Mouse (Mus musculus) heart, postnatal 10 days (tissue): Measurements from ENCODE around the gene Fabp1. TPM values are rescaled to one million over a fixed set of nuclear protein-coding genes. Genes with fewer than 3 reads are reported as not detected.

ENCODE experiments used
- DNase-seq, 2 experiments: peaks; one replicate each; pipeline ENCODE4 v3.0.0; 2021
- intact Hi-C: fragments of 180-260 bp; cut with DNase I; formaldehyde crosslinking; loops from one replicate; pipeline ENCODE4 v1.15.1; 2025
- total RNA-seq, 2 experiments: library from RNA; stranded (reverse); gene quantifications; 2 replicates each; pipeline ENCODE4 v1.2.3; 2021

Gene Fabp1
- not detected for total RNA-seq

DNA sequence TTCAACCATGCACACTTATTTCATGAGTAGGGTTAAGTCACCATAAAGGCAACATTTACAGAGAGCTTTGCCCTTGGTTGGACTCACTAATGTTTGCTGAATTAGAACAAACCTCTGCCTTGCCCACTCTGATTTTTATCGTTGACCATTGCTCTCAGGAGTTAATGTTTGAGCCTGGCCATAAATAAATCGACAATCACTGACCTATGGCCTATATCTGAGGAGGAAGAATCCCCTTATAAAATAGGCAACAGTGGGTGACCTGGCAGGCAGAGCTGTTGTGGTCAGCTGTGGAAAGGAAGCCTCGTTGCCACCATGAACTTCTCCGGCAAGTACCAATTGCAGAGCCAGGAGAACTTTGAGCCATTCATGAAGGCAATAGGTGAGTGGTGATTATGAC, at the start of gene Fabp1:
Gene Fabp1, plus strand, starts transcription at position 216 of the 400 bp plus-strand sequence.
- intact Hi-C loops = no loop called here
- no peak for DNase-seq

DNA sequence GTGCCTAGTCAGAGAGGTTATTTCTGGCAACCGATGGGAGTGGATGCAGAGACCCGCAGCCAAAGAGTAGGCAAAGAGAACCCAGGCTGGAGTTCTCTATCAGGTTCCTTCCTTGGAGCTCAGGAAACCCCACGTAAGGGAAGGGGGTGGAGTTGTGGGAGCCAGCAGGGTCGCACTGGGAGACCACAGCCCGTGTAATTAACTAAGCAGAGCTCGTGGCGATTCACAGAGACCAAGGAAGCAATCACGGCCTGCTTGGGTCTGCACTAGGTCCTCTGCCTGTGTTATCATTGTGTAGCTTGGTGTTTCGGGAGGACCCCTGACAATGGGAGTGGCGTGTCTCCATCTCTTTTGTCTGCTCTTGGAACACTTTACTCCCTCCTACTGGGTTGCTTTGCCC, 48.5 kb upstream of the Fabp1 start:
- intact Hi-C loops = no loop called here
- no peak for DNase-seq

DNA sequence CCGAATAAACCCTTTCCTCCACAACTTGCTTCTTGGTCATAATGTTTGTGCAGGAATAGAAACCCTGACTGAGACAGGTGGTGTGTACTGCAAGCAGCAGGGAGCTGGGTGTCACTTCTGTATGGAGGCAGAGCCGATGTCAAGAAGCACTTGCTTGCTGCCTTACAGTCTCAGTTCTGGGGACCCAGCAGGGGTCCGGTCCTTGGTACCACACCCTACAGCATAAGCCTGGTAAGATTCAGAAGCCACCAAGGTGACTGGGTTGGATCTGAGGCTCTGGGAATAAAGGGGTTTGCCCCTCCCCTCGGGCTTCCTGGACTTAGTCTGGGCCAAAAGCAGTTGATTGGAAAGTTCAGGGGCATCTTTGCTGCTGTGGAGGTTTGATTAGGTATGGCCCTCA, 46.1 kb upstream of the Fabp1 start:
- intact Hi-C loops = no loop called here
- DNase-seq = no peak

DNA sequence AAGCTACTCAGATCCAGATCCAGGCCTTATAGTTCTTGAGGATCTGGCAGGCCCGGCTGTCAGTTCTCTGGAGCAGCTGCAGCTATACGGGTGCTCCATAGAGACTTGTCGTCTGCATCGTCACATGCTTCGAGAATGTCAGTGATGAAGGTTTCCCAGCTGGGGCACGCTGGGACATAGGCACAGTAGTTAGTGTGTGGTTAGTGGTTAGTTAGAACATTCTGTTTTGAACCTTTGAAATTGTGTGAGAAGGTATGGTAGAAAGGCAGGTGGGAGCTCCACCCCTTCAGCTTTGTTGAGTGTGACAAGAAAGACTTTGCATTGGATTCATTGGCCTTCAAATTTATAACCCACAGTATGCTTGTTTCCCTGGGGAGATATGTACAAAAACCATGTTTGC, 44.8 kb upstream of the Fabp1 start:
- DNase-seq = no peak
- intact Hi-C loops = no loop called here

DNA sequence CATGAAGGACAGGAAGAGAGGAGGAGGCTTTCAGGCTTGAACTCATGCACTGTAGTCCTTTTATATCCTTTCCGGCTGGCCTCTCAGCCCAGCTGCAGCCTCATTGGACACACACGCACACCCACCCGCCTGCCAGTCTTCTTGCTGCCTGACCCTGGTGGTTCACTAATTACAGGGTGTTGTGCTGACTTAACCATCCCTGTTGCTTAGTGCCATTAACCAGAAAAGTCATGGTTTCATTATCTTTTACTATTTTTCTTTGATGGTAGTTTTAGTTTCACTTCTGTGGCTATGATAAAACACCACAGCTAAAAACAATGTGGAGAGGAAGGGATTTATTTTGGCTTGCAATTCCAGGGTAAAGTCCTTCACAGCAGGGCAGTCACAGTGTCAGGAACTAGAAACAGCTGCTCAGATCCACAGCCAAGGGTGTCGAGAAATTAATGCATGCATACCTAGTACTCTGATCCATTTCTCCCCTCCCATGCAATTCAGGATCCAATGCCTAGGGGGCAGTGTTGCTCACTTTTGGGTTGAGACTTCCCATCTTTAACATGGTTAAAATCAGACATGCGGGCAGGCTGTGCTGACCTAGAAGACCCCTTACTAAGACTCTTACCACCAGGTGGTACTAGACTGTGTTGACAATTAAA, 42.8 kb upstream of the Fabp1 start:
- intact Hi-C loops = no loop called here
- peak in 1 of 2 experiments; percentile 12 for DNase-seq

DNA sequence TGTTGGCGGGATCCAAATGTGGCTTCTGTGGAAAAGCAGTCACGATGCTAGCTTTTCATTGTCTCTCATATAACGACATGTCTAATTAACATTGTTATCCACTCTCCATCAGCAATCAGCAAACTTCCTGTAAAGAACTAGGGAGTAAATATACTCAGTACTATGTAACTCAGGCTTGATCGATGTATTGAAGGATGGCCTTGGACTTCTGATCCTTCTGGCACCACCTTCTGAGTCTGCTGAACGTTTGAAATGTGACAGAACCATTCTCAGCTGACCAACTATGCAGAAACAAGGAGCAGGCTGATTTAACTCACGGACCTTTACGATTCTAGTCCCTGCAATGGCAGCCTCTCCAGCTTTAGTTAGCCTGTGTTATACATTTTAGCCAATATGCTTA, 38.3 kb upstream of the Fabp1 start:
- DNase-seq = no peak
- intact Hi-C loops = no loop called here

DNA sequence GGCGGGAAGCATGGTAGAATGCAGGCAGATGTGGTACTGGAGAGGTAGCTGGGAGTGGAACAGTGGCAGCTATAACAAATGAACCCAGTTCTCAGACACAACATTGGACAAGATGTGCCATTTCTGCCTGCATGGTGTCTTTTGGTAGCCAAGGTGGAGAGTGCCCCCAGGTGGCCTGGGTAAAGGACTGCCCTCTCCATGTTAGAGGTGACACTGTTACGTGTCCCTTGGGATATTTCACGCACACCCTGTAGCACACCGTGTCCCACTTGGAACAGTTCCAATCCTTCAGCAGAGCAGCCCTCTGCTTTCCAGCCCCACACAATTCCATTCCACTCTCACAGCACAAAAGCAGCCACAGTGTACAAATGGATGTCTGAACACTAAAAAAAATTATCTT, 37.4 kb upstream of the Fabp1 start:
- peak in 1 of 2 experiments; percentile 28 for DNase-seq
- intact Hi-C loops = no loop called here

DNA sequence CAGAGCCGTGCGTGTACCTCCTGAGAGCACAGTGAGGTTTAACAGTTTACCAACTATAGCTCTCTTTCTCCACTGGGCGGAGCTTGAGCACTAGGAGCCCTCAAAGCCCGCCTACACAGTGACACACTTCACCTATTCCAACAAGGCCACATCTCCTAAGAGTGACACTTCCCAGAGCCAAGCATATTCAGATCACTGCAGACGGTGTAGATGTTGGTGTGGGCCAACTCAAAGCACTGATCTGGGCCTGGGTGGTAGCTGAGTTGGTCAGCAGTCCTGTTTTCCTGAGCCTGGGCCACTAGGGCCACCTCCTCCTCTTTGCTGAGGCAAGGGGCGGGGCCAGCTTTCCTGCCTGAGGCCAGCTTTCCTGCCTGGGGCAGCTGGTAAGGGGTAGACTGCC, 35.2 kb upstream of the Fabp1 start:
- intact Hi-C loops = no loop called here
- DNase-seq = no peak

DNA sequence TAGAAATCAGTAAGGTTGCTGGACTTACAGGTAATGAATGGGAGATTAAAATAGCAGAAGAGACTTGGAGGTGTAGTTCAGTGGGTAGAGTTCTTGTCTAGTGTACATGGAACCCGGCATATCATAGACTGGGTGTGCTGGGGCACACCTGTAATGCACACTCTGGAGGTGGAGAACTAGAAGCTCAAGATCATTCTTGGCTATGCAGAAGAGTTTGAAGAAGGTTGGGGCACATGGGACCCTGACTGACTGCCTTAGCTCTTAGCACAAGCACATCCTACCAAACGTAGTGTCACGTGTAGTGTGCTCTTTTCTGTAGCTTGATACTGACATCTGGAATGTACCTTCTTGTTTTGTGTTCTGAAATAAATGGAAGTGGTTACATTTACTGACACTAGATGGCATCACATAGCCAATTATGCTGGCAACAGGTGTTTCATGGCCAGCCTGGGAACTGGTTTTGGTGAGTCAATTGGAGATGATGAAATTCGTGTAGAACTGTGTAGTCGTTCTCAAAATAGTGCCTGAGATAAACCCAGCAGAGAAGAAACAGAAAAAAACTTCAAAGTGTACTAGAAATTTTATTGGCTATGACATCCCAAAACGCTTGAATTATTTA, 33.0 kb upstream of the Fabp1 start:
- intact Hi-C loops = loop anchor here (5.0 kb wide), 1 partner anchor 256 kb away; no protein-coding TSS in a partner anchor
- peak; percentile 34 to 53 for DNase-seq

DNA sequence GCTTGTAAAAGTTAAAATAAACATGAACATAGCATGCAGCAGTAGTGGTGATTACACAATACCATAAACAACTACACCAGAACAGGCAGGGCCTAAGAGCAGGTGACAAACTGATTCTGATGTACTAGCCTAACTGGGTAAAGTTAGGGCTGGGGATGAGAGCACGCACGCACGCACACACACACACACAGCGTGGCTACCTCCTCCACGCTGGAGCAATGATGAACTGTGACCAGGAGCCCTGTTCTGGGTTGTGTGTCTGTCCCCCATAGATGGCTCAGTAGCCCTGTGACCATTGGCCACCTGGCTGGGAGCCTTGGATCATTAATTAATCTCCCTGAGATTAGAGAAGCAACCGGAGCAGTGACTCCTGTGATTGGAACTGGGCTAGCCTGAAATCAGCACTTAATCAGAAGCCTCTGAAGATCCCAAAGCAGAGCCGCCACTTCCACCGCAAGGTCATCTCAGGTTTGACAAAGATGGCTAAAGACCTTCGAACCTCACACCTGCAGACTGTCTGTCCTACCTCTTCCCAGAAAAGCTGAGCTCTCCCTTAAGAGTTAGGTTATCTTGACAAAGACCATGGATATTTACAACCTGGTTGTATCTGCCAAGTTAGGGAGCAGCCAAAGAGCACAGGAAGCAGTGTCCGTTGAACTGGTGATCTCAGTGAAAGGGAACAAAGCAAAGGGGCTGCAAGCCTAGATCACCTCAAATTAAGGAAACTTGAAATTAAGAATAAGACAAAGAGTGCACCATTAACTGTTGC, 26.6 kb upstream of the Fabp1 start:
- intact Hi-C loops = loop anchor here (5.0 kb wide), 1 partner anchor 629 kb away; no protein-coding TSS in a partner anchor
- DNase-seq = no peak

DNA sequence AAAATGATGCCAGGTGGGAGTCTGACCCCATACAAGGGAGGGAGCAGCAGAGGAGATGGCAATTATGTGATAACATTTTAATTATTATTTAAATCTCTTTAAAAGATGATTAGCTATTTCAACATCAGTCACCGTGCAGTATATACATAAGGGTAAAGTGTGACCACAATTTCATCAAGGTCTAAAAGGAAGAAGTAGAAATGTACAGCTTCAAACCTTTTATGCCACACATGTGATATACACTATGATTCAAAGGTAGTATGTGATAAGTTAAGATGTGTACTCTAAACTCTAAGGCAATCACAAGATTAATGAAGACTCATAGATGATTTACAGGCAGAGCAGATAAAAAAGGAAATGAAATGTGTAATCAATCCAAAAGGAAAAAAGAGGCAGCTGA, 19.0 kb upstream of the Fabp1 start:
- DNase-seq = no peak
- intact Hi-C loops = no loop called here

DNA sequence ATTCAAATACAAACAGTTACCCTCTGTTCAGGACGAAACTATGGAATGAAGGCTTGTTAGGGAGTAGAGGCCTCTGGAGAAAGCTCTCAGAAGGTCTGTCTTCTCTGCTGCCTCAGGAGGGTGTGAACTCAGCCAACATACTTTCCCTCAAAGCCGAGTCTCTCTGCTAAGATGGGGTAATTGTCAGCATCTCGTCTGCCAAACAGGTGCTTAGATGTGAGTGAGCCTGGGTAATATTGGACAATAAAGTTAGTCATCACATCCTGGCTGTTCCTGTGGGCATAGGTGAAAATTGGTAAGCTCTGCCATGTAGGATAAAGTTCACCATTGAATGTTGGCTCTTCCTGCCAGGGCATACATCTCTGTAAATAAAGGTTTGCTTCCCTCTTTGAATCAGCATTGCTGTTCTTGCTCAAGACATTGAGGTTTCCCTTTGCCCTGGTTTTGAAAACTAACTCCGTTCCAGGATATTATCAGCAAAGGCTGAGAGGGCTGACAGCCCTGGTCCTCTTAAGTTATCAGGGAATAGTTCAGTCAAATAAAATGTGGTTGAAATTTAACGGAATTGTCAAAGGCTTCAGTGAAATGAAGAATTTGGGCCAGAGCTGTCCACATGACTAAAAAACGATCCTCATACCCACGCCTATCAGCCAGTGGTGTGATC, 14.6 kb upstream of the Fabp1 start:
- intact Hi-C loops = no loop called here
- DNase-seq = no peak

DNA sequence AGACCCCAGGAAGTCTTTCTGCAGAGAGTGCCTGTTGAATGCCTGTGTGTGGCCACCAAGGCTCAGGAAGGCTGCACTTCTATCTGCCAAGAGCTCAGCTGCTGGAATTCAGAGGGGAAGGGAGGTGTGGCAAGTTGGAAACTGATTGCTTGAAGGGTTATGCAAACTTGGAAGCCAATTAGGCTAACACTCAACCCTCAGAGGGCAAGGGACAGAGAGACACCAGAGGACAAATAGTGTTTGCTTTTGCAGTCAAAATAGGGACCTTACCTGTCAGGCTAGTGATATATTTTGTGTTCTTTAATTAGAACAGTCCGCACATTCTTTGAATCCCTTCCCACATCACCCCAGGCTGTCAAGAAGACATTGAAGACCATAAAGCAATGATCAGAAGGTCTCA, 10.0 kb upstream of the Fabp1 start:
- intact Hi-C loops = no loop called here
- peak in 1 of 2 experiments; percentile 15 for DNase-seq

DNA sequence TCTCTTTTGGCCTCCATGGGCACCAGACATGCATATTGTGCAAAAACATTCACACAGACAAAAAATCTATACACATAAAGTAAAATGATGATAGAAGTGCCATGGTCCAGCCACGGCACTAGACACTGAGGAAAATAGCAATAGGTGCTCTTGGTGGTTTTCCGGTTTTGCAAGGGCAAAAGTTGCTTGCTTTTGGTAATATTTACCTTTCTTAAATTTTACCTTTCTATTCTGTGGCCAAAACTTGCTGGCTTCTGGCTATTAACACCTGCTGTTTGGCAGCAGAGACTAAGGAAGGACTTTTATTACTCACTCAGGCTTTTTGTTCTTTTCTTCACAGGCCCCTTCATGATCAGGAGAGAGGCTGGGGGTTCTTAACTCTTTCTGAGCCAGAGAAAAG, 9.1 kb upstream of the Fabp1 start:
- DNase-seq = no peak
- intact Hi-C loops = no loop called here

DNA sequence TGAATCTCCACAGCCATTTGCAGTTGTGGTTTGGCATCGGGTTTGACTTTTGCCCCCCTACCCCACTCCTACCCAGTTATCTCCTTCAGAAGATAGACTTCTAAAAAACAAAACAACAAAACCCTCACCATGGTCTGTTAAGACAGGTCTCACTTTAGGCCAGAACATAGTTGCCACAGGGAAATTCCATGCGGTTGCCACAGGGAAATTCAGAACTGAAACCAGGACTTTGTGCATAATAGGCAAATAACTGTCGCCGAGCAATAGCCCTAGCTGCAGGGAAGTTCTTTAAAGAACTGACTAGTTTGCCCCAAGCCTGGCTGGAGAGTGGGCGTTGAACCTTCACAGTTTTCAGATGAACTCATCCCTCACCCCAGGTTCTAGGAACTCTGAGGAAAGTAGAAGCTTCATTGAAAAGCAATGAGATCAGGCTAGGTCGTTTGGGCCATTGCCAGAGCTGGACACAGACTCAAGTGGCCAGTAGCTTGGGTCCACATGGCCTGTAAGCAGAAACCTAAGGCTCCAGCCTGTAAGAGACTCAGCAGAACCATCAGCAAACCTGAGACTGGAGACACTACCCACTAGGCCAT, 6.4 kb upstream of the Fabp1 start:
- DNase-seq = no peak
- intact Hi-C loops = no loop called here

DNA sequence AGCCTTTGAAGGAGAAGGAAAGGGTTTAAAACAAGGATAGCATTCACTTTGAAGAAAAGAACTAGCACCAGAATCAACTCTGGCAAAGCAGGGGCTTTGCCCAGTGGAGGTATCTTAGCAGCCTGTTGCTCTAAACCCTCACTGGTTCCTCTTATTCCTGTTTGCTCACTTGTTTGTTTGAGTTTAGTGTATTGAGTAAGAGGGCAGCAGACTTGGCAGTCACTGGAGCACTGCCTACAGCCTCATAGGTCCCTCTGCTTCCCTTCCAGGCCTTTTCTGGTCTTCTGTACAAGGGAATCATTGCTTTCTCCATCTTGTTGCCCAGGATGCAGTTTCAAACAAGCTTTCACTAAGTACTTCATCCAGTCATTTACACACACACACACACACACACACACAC, 3.5 kb upstream of the Fabp1 start:
- no peak for DNase-seq
- intact Hi-C loops = no loop called here

DNA sequence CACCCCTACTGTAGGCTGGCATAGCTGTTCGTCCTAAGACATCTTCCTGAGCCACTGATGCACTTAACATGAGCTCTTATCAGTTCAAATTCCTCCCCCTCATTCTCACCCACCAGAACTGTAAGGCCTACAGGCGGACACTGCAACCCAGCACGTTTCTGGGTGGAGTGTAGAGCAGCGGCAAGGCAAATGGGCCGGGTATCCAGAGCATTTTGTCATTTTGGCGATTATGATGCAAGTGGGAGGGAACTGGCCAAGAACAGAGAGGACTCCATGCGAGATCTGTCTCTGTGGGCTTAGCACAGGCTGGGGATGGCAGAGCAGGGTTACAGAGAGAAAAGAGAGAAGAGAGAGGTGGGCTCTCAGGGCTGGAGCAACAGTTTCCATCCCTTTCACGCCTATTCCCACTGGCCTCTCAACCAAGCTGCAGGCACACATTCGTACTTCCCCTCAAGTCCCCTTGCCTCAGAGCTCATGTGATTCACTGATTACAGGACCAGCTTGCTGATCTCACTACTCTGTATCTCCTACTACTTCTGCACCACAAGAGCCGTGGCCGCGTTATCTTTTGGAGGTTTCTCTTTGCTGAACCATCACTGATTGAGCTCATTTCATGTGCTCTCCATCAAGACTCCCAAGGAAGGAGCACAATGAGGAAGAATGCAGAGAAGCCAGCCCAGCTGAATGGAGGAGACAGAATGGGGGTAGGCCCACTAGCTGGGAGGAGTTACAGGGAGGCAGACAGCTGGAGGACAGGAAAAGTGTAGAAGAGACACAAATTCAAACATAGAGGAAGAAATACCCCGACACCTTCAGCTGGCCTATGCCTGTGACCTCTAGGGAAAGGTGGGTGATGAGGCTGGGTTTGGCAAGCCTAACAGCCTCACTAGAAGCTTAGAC, 1.7 kb upstream of the Fabp1 start:
- intact Hi-C loops = no loop called here

DNA sequence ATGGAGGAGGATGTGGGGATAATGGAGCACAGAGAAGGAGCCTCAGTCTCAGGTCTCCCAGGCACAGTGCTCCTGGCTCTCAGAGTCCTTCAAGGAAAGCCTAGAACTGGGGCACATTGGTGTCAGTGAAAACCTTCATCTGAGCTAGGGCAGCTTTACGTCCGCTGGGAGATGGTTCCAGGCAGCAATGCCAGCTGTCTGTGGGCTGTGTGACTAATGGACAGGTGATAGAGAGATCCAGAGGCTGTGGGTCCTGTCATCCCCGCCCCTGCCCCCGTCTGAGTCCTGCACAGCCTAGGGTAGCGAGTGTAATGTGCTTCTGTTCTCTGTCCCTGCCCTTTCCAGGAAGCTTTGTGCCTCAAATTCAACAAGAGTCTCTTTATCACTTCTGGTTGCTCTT, 2.3 kb downstream of the Fabp1 start:
- intact Hi-C loops = no loop called here
- no peak for DNase-seq

More for the DNA sequence above, 1.7 kb upstream of the Fabp1 start:
- peak in 1 of 2 experiments; percentile 10 for DNase-seq

DNA sequence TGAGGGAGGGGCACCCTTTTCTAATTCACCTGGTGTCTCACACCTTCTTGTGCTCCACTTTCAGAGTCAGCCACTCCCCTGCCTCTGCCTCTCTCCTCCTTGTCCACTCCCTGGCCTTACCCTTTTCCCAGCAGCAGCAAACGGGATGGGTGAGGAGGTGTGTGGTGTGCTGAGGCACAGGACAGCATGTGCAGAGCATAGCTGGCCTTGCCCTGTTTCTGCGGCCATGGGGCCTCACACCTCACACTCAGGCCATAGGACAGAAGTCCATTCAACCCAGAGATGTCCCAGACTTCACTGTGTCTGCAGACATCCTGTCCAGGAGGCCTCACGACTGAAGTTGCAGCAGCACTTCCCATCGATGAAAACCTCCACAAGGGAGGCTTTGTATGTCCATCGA, 4.0 kb downstream of the Fabp1 start:
- DNase-seq = no peak
- intact Hi-C loops = no loop called here

DNA sequence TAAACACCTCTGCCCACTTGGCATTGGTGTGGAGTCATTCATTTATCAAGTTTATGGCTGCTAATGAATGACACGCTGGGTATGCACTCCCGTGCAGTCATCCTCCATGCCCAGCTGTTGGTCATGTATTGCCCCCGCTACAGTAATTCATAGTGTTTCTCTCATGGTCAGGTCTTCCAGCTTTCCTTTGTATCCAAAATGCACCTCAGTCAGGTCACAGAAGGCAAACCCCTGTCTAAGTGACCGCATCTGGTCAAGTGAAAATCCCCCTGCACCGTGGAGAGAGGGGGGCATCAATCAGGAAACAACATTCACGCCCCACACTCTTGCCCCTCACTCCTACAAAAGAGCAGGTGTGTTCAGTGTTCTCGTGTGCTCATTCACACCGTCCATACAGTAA, 4.5 kb downstream of the Fabp1 start:
- intact Hi-C loops = no loop called here
- DNase-seq = no peak
